Mouse (Mus musculus): ENCODE measurements around the gene Col6a2.

The Col6a2 gene

DNA sequence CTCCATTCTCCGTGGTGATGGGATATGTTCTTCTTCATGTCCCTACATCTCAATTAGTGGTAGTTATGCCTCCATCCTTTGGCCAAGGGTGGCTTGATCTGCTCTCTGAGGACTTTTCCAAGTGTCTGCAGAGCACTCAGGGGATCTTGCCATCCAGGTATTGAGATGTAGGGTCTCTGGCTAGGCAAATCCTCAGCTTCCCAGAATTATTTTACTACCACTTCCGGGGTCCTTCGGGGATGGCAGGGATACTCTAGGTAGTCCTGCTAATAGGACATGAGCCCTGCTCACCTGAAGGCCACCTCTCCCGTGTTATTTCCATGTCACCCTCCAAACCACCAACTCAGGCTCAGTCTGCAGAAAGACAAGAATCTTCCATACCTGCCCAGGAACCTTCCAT, 13.2 kb upstream of the Col6a2 start:
- DNase-seq (ENCODE audit: low read depth, low spot score): no peak

DNA sequence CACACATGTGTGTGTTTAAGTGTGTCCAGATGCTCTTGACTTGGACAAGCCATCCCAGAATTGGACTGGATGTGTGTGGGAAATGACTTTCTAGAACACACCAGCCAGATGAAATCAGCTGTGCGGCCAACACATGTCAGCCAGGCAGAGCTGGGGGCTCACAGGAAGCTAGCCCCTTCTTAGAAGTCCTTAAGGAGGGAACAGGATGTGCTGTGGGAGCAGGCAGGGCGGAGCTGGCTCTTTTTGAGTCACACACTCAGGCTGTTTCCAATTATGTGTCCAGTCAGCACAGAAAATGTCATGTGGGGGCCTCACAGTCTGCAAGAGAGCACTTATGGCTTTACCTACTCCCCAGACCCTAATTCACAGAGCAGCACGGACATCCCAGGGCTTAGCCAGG, 12.6 kb upstream of the Col6a2 start:
- no peak for DNase-seq (ENCODE audit: low read depth, low spot score)

GRCm38 (mm10) chr10:76634584-76634983, 11.2 kb upstream of the Col6a2 start:
- DNase-seq (ENCODE audit: low read depth, low spot score): no peak

DNA sequence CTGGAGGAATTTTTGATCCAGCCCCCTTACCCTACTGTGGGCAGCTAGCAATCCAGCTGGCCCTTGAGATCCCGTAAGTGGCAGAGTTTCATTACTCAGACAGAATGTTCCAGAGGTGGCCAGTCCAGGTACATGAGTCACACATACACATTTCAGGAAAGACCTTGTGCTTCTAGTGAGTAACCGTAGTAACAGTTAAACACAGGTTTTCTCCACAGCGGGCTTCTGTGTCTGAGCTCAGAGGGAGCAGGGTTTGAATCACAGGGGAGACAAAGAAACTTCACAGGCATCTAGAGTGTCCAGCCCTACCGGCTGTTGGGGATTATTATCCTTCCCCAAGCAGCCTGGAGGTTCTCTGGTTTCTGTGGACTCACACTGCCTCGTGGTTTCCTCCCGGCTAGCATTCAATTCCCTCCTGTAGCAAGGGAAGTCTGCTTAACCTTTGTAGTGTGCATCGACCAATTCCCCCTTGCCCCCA, 10.7 kb upstream of the Col6a2 start:
- no peak for DNase-seq (ENCODE audit: low read depth, low spot score)

- peak; percentile 63 for DNase-seq (ENCODE audit: low read depth, low spot score)
Measured at GRCm38 (mm10) chr10:76632630-76633029, 9.2 kb upstream of the Col6a2 start.

GRCm38 (mm10) chr10:76630657-76631056, 7.2 kb upstream of the Col6a2 start:
- no peak for DNase-seq (ENCODE audit: low read depth, low spot score)

- DNase-seq (ENCODE audit: low read depth, low spot score): no peak
Measured at GRCm38 (mm10) chr10:76627714-76628113, 4.3 kb upstream of the Col6a2 start.

DNA sequence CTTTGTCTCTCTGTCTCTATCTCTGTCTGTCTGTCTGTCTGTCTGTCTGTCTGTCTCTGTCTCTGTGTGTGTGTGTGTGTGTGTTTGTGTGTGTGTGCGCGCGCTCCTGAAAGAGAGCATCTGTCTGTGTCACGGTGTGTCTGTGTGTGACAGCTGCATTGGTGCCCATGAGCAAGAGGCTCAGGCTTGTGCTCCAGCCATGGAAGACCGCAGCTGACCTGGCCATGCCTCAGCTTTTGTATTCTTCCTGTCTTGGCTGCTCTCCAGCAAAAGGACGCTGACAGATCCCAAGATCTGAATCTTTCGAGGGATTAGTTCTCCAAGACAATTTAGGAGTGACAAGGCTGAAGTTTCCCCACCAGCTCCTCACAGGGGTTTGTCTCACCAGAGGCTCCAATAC, 1.5 kb upstream of the Col6a2 start:
- DNase-seq (ENCODE audit: low read depth, low spot score): no peak

- no peak for DNase-seq (ENCODE audit: low read depth, low spot score)
Measured at GRCm38 (mm10) chr10:76623734-76624133, 304 bp upstream of the Col6a2 start.

- no peak for DNase-seq (ENCODE audit: low read depth, low spot score)
Measured at GRCm38 (mm10) chr10:76622411-76622810, 1.0 kb downstream of the Col6a2 start.

DNA sequence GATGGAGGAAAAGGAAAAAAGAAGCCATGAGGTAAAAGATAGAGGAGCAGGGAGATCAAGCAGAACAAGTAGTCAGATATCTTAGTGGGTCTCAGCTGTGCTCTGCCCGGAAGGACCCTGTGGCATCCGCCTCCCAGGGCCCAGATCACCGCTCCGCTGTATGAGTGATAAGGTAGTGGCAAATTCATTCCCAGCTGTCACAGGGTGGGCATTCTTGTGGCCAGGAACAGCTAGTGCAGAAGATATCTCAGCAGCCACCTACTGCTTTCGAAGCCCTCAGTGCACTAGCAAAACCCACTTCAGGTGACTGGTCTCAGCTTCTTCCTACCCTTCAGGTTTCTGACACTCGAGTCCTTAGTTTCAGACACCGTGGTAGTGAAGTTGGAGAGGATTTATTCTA, 11.0 kb downstream of the Col6a2 start:
- DNase-seq (ENCODE audit: low read depth, low spot score): no peak

DNA sequence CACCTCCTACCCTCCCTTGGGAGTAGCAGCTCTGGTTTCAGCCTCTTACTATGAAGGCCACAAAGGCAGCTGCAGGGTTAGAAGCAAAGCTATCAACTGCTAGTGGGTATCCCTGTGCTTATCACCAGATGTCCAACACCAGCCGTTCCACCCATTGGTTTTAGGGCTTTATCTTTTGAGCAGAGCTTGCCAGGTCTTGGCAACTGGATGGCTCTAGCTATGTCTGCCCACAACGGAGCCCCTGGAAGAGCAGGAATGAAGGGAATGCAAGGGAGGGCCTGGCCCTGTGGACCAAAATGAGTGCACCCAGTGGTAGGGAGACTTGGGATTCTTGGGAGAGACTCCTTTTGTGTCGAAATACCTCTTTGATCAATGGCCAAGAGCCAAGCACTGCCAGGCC, 20.7 kb downstream of the Col6a2 start:
- DNase-seq (ENCODE audit: low read depth, low spot score): no peak

DNA sequence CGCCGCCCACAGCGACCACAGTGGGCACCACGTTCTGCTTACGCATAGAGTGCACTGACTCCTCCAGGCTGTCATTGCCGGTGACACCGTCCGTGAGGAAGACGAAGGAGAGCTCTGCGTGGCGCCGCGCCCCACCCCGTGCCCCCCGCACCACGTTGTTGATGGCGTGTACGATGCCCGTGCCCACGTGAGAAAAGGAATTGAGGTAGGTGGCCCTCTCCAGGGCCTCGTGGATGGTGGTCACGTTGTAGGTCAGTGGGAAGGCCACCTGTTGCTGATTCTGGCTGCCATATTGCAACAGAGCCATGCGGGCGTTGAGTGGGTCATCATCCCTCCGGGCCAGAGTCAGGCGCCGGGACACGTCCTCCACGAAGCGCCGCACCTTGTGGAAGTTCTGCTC, 27.1 kb downstream of the Col6a2 start:
- no peak for DNase-seq (ENCODE audit: low read depth, low spot score)

DNA sequence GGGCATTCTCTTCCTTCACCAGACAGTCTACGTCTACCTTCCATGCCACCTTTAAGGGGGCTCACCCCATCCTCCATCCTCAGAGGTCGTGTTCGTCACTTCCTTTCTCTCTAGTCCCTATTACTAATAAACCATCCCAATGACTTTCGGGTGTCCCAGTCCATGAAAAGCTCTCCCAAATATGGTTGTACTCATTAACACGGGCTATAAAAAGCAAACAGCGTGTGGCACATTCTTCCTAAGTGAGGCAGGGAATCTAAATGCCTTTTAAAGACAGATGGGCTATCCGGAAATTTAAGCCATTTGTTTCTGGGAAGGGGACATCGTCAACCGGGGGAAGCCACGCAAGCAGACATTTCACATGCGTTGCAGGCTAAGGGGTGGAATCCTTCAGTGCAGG, 33.2 kb downstream of the Col6a2 start:
- DNase-seq (ENCODE audit: low read depth, low spot score): peak; percentile 10

- DNase-seq (ENCODE audit: low read depth, low spot score): no peak
Measured at GRCm38 (mm10) chr10:76586190-76586589, 37.2 kb downstream of the Col6a2 start.

GRCm38 (mm10) chr10:76584138-76584537, 39.3 kb downstream of the Col6a2 start:
- no peak for DNase-seq (ENCODE audit: low read depth, low spot score)

DNA sequence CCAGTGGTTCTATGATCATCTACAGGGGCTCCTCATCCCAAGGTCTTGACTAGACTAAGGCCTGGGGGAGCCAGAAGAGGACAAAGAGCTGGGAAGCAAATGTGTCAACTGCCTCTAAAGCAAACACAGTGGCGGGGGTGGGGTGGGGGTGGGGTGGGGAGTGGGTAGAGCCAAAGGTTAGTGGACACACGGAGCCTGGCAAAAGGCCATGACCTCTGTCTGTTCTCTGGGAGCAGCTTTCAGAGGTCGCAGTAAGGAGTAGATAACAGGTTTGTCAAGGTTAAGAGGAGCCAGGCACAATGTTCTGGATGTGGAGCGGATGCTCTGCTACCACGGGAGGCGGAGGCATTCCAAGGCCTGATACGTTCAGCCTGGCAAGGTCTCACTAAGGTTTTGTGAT, 46.5 kb downstream of the Col6a2 start:
- DNase-seq (ENCODE audit: low read depth, low spot score): no peak

- no peak for DNase-seq (ENCODE audit: low read depth, low spot score)
Measured at GRCm38 (mm10) chr10:76575374-76575773, 48.1 kb downstream of the Col6a2 start, which contains the start of gene Ftcd. Ftcd (plus strand) TSS chr10:76575648.

- no peak for DNase-seq (ENCODE audit: low read depth, low spot score)
Measured at GRCm38 (mm10) chr10:76572151-76572550, 51.3 kb downstream of the Col6a2 start.

- DNase-seq (ENCODE audit: low read depth, low spot score): no peak
Measured at GRCm38 (mm10) chr10:76571070-76571469, 52.4 kb downstream of the Col6a2 start.

- DNase-seq (ENCODE audit: low read depth, low spot score): no peak
Measured at GRCm38 (mm10) chr10:76569996-76570685, 53.3 kb downstream of the Col6a2 start.

GRCm38 (mm10) chr10:76561972-76562371, 61.5 kb downstream of the Col6a2 start, which contains the start of gene Spatc1l:
Spatc1l (plus strand) TSS chr10:76562272.
- no peak for DNase-seq (ENCODE audit: low read depth, low spot score)

DNA sequence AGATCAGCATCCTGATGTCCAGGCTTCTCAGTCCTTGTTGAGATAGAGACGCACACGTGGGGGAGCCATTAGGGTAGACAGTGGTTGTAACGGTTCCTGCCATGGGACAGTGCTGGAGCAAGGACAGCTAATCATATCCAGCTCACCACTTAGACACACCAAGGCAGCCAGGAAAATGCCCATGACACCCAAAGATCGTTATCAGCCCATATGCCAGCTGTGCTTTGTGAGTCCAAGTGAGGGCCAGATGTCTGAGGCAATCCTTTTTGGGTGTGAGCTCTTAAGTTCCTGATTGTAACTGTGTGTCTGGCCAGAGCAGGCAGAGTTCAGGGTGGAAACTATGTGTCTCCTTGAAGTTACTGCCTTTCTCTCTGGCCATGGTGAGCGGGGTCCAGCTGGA, 69.4 kb downstream of the Col6a2 start:
- no peak for DNase-seq (ENCODE audit: low read depth, low spot score)

DNA sequence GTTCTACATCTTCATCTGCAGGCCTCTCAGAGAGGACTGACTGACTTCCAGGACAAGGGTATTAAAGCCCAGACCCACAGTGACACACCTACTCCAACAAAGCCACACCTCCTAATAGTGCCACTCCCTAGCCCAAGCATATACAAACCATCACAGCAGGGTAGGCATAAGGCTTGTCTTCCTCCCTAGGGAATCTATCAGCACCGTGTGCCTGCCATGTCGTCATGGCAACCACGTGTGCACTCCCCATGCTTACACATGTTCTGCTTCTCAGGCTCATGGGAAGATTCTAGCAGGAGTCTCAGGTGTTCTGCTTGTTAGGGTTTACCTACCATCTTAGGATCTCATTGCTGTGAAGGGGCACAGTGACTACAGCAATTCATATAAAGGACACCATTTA, 71.9 kb downstream of the Col6a2 start:
- DNase-seq (ENCODE audit: low read depth, low spot score): no peak

Measured in telencephalon, adult 2 months (tissue).